Mouse (Mus musculus): ENCODE data around the gene Cgnl1.

Cgnl1 gene

DNA sequence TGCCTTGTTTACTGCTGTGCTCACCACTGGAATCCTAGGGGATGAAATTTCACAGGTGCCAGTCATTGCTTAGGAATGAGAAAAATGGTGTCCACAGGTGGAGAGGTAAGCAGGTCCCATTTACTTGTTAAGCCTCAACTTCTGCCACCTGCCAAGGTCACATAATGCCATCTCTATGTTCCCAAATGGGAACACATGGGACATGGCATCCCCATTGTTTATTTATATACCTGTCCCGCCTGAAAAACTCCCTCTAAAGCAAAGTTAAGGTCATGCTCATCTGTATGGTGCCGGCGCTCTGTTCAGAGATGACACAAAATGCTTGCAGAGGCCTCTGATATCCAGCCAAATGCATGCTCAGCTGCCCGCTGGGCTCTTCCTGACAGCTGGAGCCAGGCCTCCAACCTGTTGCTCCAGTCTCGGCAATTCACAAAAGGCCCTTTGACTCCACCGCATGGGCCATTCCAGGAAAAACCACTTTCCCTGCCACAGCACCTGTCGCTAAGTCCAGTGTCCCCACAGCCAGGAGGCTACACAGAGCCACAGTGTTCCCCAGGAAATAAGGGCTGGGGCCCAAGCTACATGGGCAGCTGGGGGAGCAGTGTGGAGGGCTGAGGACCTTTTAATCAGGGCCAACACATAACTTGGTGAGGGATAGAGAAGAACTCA, 192.4 kb downstream of the Cgnl1 start:
- peak in 1 of 2 experiments; percentile 2 for DNase-seq (ENCODE audit: low spot score in 2 of 2)

All from left cerebral cortex, adult 9 months (tissue).